Mouse (Mus musculus) skeletal muscle tissue, postnatal 0 days (tissue): Measurements from ENCODE around the gene Gm10037. TPM values are rescaled to one million over a fixed set of nuclear protein-coding genes. Genes with fewer than 3 reads are reported as not detected.

Experiments
- polyA plus RNA-seq: library from polyadenylated mRNA; unstranded; fragments of >200 nt; fragmentation: Nextera tagmentation; extraction: Ambion mirVana; gene quantifications from 2 replicates; pipeline ENCODE4 v1.2.1, GENCODE M21; 2015

The Gm10037 gene
- 0.73 and 1.3 TPM in 2 replicates for polyA plus RNA-seq

GRCm38 (mm10) chr13:67830911-67831336 is at the start of gene Gm10037:
TSS of gene Gm10037 (plus strand) at chr13:67831106.

GRCm38 (mm10) chr13:67813710-67814660 is 16.9 kb upstream of the Gm10037 start, which contains the start of gene Zfp273:
TSS of gene Zfp273 (plus strand) at chr13:67813740.

GRCm38 (mm10) chr13:67863026-67863425 is 32.1 kb downstream of the Gm10037 start, which contains the start of gene BC048507:
TSS of gene BC048507 (plus strand) at chr13:67863326.

Other genes with a start within 250 kb of the Gm10037 start
- gene Zfp729b, start 221.4 kb upstream of the Gm10037 start, polyA plus RNA-seq, result 1.2 and 1.8 TPM in 2 replicates
- 0.22 TPM in 1 of 2 replicates, not detected in the other for gene Gm49345, start 193.3 kb upstream of the Gm10037 start, polyA plus RNA-seq
- 0.93 and 1.6 TPM in 2 replicates for gene Zfp729a, start 193.3 kb upstream of the Gm10037 start, polyA plus RNA-seq
- gene Zfp738, start 144.0 kb upstream of the Gm10037 start, polyA plus RNA-seq, result 4.7 and 4.8 TPM in 2 replicates
- gene Zfp65, start 101.9 kb upstream of the Gm10037 start, polyA plus RNA-seq, result 2.2 and 2.5 TPM in 2 replicates
- 2.6 and 2.7 TPM in 2 replicates for gene Zfp85, start 75.9 kb upstream of the Gm10037 start, polyA plus RNA-seq
- gene Zfp493, start 51.4 kb upstream of the Gm10037 start, polyA plus RNA-seq, result 0.38 and 0.51 TPM in 2 replicates
- 2.9 and 3.1 TPM in 2 replicates for gene Zfp273, start 17.4 kb upstream of the Gm10037 start, polyA plus RNA-seq
- gene BC048507, start 32.2 kb downstream of the Gm10037 start, polyA plus RNA-seq, result not detected in 2 replicates